Mouse (Mus musculus): ENCODE measurements around the gene Sema6b.
A peak's percentile ranks its signal among the peaks of the same experiment; 100 is the strongest.

The Sema6b gene

GRCm38 (mm10) chr17:56079921-56080320 lies 60.2 kb downstream of the Sema6b start:
- no peak for DNase-seq

GRCm38 (mm10) chr17:56078880-56079795 lies 61.0 kb downstream of the Sema6b start, which contains the start of gene Hdgfl2:
Hdgfl2 (plus strand) TSS chr17:56079634.
- peak; percentile 100 for DNase-seq

- peak; percentile 33 for DNase-seq
Observed at GRCm38 (mm10) chr17:56078361-56078760, 61.8 kb downstream of the Sema6b start.

GRCm38 (mm10) chr17:56077523-56077922 lies 62.6 kb downstream of the Sema6b start:
- no peak for DNase-seq

GRCm38 (mm10) chr17:56074827-56075208 lies 65.3 kb downstream of the Sema6b start, which contains the start of gene Ubxn6:
Ubxn6 (minus strand) TSS chr17:56075028.
- DNase-seq: peak; percentile 99

GRCm38 (mm10) chr17:56074097-56074826 lies 65.9 kb downstream of the Sema6b start:
- DNase-seq: peak; percentile 95

Data from kidney, postnatal 10 days (tissue).